Mouse (Mus musculus): ENCODE measurements around the gene Aldh18a1. TPM values are rescaled to one million over a fixed set of nuclear protein-coding genes. Genes with fewer than 3 reads are reported as not detected.

Gene Aldh18a1
- polyA plus RNA-seq, 1 experiment from 2014 or later, result 62.7 TPM

DNA sequence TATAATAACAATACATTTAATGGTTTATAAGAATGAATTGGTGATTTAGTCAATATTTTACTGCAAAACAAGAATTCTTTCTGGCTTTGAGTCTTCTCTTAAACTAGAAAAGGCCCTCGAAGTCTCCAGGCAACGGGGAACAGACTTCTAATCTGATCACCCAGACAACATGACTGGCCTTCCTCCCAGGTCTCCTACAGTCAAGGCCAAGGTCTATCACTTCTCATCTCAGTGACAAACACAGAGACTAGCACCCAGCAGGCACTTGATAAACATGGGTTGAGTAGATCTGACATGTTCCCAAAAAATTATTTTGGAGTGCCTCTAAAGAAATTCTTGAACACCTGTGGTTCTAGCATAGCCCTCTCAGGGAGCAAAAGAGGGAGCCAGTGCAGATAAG, 57.9 kb downstream of the Aldh18a1 start:
- Histone ChIP-seq H3K27me3 (ENCODE audit: control insufficient read depth, insufficient read depth, low read length) (no peaks in the 10 kb centered on the region), H3K4me2 (replicated peaks; ENCODE audit: low read depth, low read length) (no peak overlapping the region), H3K9ac (ENCODE audit: low read depth, low read length) (no peak overlapping the region), H3K4me3 (ENCODE audit: low read depth, low read length) (no peak overlapping the region), H3K9me3 (ENCODE audit: control insufficient read depth, low read length) (no peaks in the 10 kb centered on the region), H3K27ac (ENCODE audit: low read depth, low read length) (no peak overlapping the region), H3K4me1 (replicated peaks; ENCODE audit: control insufficient read depth, insufficient read depth, low read length) (no peaks in the 10 kb centered on the region), H3K36me3 (ENCODE audit: control insufficient read depth, insufficient read depth, low read length) (no peaks in the 10 kb centered on the region)
- ATAC-seq (ENCODE audit: low FRiP score) (no peak), DNase-seq (ENCODE audit: low spot score) (no peak)
- WGBS, result 83% methylated on average over 2 of the region's 2 CpGs

DNA sequence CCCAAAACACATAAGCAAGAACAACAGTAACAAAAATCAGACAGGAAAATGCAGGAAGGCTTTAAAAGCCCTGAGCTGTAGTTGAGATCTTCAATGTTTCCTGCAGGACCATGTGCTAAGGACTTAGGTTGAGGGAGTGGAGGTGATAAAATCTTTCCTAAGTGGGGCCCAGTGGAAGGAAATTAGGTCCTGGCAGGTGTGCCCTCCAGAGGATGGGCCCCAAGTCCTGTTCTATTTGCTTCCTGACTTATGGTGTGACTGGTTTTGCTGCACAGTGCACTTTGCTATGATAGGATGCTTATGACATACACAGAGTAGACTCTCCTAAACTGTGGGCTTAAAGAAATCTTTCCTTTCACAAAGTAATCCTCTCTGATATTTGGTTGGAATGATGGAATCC, 60.0 kb downstream of the Aldh18a1 start:
- Histone ChIP-seq H3K36me3 (ENCODE audit: control insufficient read depth, insufficient read depth, low read length) (no peaks in the 10 kb centered on the region), H3K27me3 (ENCODE audit: control insufficient read depth, insufficient read depth, low read length) (no peaks in the 10 kb centered on the region), H3K4me2 (replicated peaks; ENCODE audit: low read depth, low read length) (no peak overlapping the region), H3K9me3 (ENCODE audit: control insufficient read depth, low read length) (no peaks in the 10 kb centered on the region), H3K27ac (ENCODE audit: low read depth, low read length) (no peak overlapping the region), H3K9ac (ENCODE audit: low read depth, low read length) (no peak overlapping the region), H3K4me3 (ENCODE audit: low read depth, low read length) (no peak overlapping the region), H3K4me1 (replicated peaks; ENCODE audit: control insufficient read depth, insufficient read depth, low read length) (no peaks in the 10 kb centered on the region)
- ATAC-seq (ENCODE audit: low FRiP score) (no peak), DNase-seq (ENCODE audit: low spot score) (no peak)

DNA sequence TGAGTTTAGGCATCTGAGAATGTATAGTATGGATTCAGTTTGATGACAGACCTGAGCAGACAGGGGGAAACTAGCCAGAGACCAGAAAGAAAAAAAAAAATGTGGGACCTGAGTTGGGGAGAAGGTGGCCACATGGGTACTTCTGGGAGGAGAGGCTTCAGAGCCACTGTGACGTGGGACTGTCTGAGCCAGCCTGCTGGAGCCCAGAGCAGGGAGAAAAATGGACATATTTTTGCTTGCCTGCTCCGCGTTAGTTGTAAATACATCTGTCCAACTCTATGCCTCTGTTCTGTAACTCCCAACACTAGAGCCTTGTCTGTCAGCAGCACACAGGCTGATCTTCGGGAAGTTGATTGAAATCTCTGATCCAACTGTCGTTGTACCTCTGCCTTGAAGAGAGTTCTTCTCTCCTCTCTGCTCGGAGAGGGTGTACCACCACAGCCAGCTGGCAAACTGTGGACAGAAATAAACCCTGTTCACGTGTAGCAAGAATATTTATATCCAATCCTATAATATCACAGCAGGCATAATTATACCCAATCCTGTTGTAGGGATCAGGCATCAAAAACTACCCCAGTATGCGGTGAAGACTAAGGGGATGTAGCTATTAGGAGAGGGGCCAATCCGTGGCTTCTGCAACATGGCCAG, 61.8 kb downstream of the Aldh18a1 start:
- H3K9me3 ChIP-seq (ENCODE audit: control insufficient read depth, low read length), result no peaks in the 10 kb centered on the region
- 88% methylated on average over 9 of the region's 9 CpGs for WGBS
- no peak overlapping the region for H3K27ac ChIP-seq (ENCODE audit: low read depth, low read length)
- H3K4me3 ChIP-seq (ENCODE audit: low read depth, low read length), result no peak overlapping the region
- no peak for ATAC-seq (ENCODE audit: low FRiP score)
- DNase-seq (ENCODE audit: low spot score), result no peak
- no peaks in the 10 kb centered on the region for H3K36me3 ChIP-seq (ENCODE audit: control insufficient read depth, insufficient read depth, low read length)
- no peaks in the 10 kb centered on the region for H3K4me1 ChIP-seq (replicated peaks; ENCODE audit: control insufficient read depth, insufficient read depth, low read length)
- no peak overlapping the region for H3K4me2 ChIP-seq (replicated peaks; ENCODE audit: low read depth, low read length)
- H3K27me3 ChIP-seq (ENCODE audit: control insufficient read depth, insufficient read depth, low read length), result no peaks in the 10 kb centered on the region
- H3K9ac ChIP-seq (ENCODE audit: low read depth, low read length), result no peak overlapping the region

DNA sequence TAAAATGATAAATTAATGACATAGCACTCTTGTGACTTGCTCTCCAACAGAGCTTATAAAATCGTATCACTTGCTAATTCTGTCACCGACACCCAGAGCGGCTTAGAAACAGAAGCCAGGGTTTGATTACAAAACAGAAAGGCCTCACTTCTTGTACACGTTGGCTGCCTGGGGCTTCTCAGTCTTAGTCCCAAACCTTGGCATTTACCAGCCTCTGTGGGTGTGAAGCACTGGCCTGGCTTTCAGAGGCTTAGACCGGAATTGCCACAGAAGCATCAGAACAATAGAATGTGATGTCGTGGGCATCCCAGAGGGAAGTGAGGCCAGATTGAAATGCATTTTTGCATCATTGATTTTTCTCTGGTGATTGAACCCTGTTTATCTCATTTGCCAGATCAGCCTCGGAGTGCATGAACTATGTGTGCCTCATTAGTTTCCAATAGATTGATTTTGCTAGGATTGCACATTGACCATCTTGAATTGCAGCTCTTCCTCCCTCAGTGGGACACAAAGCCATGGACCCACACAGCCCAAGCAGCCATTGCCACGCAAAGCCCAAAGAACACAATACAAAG, 64.7 kb downstream of the Aldh18a1 start:
- ATAC-seq (ENCODE audit: low FRiP score) (no peak), DNase-seq (ENCODE audit: low spot score) (no peak)
- H3K4me1 ChIP-seq (replicated peaks; ENCODE audit: control insufficient read depth, insufficient read depth, low read length), result no peaks in the 10 kb centered on the region
- H3K9ac ChIP-seq (ENCODE audit: low read depth, low read length), result no peak overlapping the region
- H3K4me3 ChIP-seq (ENCODE audit: low read depth, low read length), result no peak overlapping the region
- H3K27ac ChIP-seq (ENCODE audit: low read depth, low read length), result no peak overlapping the region
- H3K4me2 ChIP-seq (replicated peaks; ENCODE audit: low read depth, low read length), result no peak overlapping the region
- H3K36me3 ChIP-seq (ENCODE audit: control insufficient read depth, insufficient read depth, low read length), result no peaks in the 10 kb centered on the region
- no peaks in the 10 kb centered on the region for H3K27me3 ChIP-seq (ENCODE audit: control insufficient read depth, insufficient read depth, low read length)
- H3K9me3 ChIP-seq (ENCODE audit: control insufficient read depth, low read length), result no peaks in the 10 kb centered on the region
- WGBS, result 71% methylated on average over 8 of the region's 8 CpGs

DNA sequence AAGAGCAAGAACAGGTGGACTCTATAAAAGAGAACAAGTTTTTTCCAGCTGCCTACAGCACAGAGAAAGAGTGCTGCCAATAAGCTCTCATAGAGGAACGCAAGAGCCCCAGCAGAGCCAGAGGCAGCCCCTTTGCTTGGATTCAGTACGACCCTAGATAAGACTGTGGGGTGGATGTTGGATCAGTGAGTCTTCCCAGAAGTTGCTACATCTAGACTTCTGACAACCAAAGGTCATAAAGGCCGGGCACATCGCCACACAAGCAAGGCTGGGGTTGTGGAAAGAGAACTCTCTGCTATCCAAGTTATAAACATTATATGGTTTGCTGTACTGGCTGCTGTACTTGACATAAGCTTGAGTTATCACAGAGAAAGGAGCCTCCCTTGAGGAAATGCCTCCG, 67.9 kb downstream of the Aldh18a1 start:
- no peak overlapping the region for H3K9ac ChIP-seq (ENCODE audit: low read depth, low read length)
- no peak overlapping the region for H3K27ac ChIP-seq (ENCODE audit: low read depth, low read length)
- H3K4me3 ChIP-seq (ENCODE audit: low read depth, low read length), result no peak overlapping the region
- WGBS, result 84% methylated on average over 5 of the region's 5 CpGs
- no peaks in the 10 kb centered on the region for H3K27me3 ChIP-seq (ENCODE audit: control insufficient read depth, insufficient read depth, low read length)
- no peaks in the 10 kb centered on the region for H3K9me3 ChIP-seq (ENCODE audit: control insufficient read depth, low read length)
- no peak for DNase-seq (ENCODE audit: low spot score)
- ATAC-seq (ENCODE audit: low FRiP score), result no peak
- H3K36me3 ChIP-seq (ENCODE audit: control insufficient read depth, insufficient read depth, low read length), result no peaks in the 10 kb centered on the region
- no peak overlapping the region for H3K4me2 ChIP-seq (replicated peaks; ENCODE audit: low read depth, low read length)
- H3K4me1 ChIP-seq (replicated peaks; ENCODE audit: control insufficient read depth, insufficient read depth, low read length), result no peaks in the 10 kb centered on the region

DNA sequence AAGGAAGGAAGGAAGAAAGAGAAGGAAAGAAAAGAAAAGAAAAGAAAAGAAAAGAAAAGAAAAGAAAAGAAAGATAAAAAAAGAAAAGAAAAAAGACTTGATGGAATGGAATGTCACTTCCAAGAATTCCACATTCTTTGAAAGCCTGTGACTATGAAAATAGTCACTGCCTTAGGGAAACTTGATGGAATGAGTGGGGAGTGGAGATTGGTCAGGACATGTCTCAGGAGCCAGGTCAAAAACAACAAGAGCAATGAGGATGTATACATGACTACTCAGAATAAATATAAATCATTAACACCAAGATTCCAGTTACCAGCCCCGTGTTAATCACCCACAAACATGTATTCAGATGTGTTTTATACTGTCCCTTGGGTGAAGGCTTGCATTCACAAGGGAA, 69.6 kb downstream of the Aldh18a1 start:
- WGBS, result 58% methylated on average over 1 of the region's 1 CpGs

DNA sequence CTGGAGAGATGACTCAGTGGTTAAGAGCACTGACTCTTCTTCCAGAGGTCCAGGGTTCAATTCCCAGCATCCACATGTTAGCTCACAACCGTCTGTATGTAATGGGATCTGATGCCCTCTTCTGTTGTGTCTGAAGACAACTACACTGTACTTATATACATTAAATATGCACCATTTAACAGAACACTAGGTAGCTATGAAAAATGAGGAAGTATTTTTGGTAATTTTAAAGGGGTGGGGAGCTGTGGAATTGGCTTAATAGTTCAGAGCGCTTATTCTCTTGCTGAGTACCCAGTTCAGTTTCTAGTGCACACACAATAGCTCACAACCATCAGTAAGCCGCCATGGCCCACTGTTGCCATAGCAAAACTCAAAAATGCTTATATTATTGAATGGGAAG, 72.7 kb downstream of the Aldh18a1 start:
- no peak for DNase-seq (ENCODE audit: low spot score)
- no peak overlapping the region for H3K4me2 ChIP-seq (replicated peaks; ENCODE audit: low read depth, low read length)
- H3K27ac ChIP-seq (ENCODE audit: low read depth, low read length), result no peak overlapping the region
- no peak overlapping the region for H3K4me3 ChIP-seq (ENCODE audit: low read depth, low read length)
- H3K36me3 ChIP-seq (ENCODE audit: control insufficient read depth, insufficient read depth, low read length), result no peaks in the 10 kb centered on the region
- H3K4me1 ChIP-seq (replicated peaks; ENCODE audit: control insufficient read depth, insufficient read depth, low read length), result no peaks in the 10 kb centered on the region
- no peaks in the 10 kb centered on the region for H3K9me3 ChIP-seq (ENCODE audit: control insufficient read depth, low read length)
- H3K9ac ChIP-seq (ENCODE audit: low read depth, low read length), result no peak overlapping the region
- H3K27me3 ChIP-seq (ENCODE audit: control insufficient read depth, insufficient read depth, low read length), result no peaks in the 10 kb centered on the region
- ATAC-seq (ENCODE audit: low FRiP score), result no peak
- 89% methylated on average over 3 of the region's 3 CpGs for WGBS

More for the DNA sequence above, 69.6 kb downstream of the Aldh18a1 start:
- H3K36me3 ChIP-seq (ENCODE audit: control insufficient read depth, insufficient read depth, low read length), result no peaks in the 10 kb centered on the region
- no peak overlapping the region for H3K27ac ChIP-seq (ENCODE audit: low read depth, low read length)
- no peak overlapping the region for H3K4me3 ChIP-seq (ENCODE audit: low read depth, low read length)
- H3K9ac ChIP-seq (ENCODE audit: low read depth, low read length), result no peak overlapping the region
- no peak for ATAC-seq (ENCODE audit: low FRiP score)
- H3K4me1 ChIP-seq (replicated peaks; ENCODE audit: control insufficient read depth, insufficient read depth, low read length), result no peaks in the 10 kb centered on the region
- H3K4me2 ChIP-seq (replicated peaks; ENCODE audit: low read depth, low read length), result no peak overlapping the region
- H3K27me3 ChIP-seq (ENCODE audit: control insufficient read depth, insufficient read depth, low read length), result no peaks in the 10 kb centered on the region
- DNase-seq (ENCODE audit: low spot score), result no peak
- H3K9me3 ChIP-seq (ENCODE audit: control insufficient read depth, low read length), result no peaks in the 10 kb centered on the region

DNA sequence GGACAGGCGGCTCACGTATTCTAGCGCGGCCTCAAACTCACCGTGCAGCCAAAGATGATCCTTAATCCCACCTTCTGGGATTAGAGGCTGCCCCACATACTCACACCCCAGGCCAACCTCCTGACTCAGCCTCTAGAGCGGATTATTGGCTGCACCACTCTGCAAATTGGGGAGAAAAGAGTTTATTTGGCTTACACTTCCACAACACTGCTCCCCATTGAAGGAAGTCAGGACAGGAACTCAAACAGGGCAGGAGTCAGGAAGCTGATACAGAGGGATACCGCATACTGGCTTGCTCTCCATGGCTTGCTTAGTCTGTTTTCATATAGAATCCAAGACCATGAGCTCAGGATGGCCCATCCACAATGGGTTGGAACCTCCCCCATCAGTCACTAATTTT, 73.9 kb downstream of the Aldh18a1 start:
- Histone ChIP-seq H3K4me3 (ENCODE audit: low read depth, low read length) (no peak overlapping the region), H3K27me3 (ENCODE audit: control insufficient read depth, insufficient read depth, low read length) (no peaks in the 10 kb centered on the region), H3K4me2 (replicated peaks; ENCODE audit: low read depth, low read length) (no peak overlapping the region), H3K9me3 (ENCODE audit: control insufficient read depth, low read length) (no peaks in the 10 kb centered on the region), H3K36me3 (ENCODE audit: control insufficient read depth, insufficient read depth, low read length) (no peaks in the 10 kb centered on the region), H3K27ac (ENCODE audit: low read depth, low read length) (no peak overlapping the region), H3K4me1 (replicated peaks; ENCODE audit: control insufficient read depth, insufficient read depth, low read length) (no peaks in the 10 kb centered on the region), H3K9ac (ENCODE audit: low read depth, low read length) (no peak overlapping the region)
- 80% methylated on average over 7 of the region's 7 CpGs for WGBS
- no peak for DNase-seq (ENCODE audit: low spot score)
- no peak for ATAC-seq (ENCODE audit: low FRiP score)

DNA sequence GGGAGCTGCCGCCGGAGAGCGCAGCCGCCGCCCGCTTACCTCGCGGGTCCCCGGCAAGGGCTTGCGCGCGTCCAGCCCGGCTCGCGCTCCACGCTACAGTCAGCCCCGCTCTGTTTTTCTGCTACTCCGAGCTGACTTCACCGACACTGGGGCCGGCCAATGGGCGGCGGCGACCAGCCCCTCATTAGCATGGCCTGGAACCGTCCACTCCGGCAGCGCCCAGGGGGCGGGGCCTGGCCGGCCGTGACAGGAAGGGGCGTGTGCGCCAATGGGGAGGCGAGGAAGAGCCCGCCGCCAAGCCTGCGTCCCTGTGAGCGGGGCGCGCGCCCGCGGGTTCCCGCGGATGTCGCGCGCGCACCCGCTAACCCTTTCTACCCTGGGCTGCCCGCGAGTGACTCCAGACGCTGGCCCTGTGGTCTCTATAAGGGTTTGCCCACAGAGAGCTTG, 74.6 kb downstream of the Aldh18a1 start, which contains the start of gene Sorbs1:
TSS of gene Sorbs1 (minus strand) at position 148 of the 447 bp plus-strand sequence.
- Histone ChIP-seq H3K36me3 (ENCODE audit: control insufficient read depth, insufficient read depth, low read length) (no peaks in the 10 kb centered on the region), H3K27ac (ENCODE audit: low read depth, low read length) (peak within 1 kb of the TSS; percentile 86), H3K9ac (ENCODE audit: low read depth, low read length) (peak within 1 kb of the TSS; percentile 85), H3K4me3 (ENCODE audit: low read depth, low read length) (peak within 1 kb of the TSS; percentile 77), H3K4me2 (replicated peaks; ENCODE audit: low read depth, low read length) (peak within 1 kb of the TSS; percentile 59), H3K4me1 (replicated peaks; ENCODE audit: control insufficient read depth, insufficient read depth, low read length) (no peaks in the 10 kb centered on the region), H3K27me3 (ENCODE audit: control insufficient read depth, insufficient read depth, low read length) (no peaks in the 10 kb centered on the region), H3K9me3 (ENCODE audit: control insufficient read depth, low read length) (no peaks in the 10 kb centered on the region)
- WGBS, result 0% methylated on average over 48 of the region's 51 CpGs
- DNase-seq (ENCODE audit: low spot score), result peak; percentile 99
- peak; percentile 98 for ATAC-seq (ENCODE audit: low FRiP score)
